Mouse (Mus musculus) thymus, adult 2 months (tissue): ENCODE measurements at regions not wholly inside any gene's neighbourhood (a gene's known extent, or its start where the extent isn't known, plus 50 kb on each side); places are given as distances from the start of the nearest gene placed in this dataset.

Source experiments
- DNase-seq: peaks from one replicate; pipeline ENCODE4 v3.0.0; 2021
- H3K27ac ChIP-seq: fragments of 200-500 bp; 2 replicates; pipeline ENCODE4 v1.5.1; 2012; ENCODE audit warnings: low read length, control low read depth; ENCODE audit not compliant: control insufficient read depth, insufficient read depth
- H3K27me3 ChIP-seq: fragments of 200-500 bp; 2 replicates; pipeline ENCODE4 v1.6.1; 2012; ENCODE audit warnings: mild to moderate bottlenecking, low read length, moderate library complexity, mixed read lengths; ENCODE audit not compliant: control insufficient read depth, insufficient read depth
- H3K36me3 ChIP-seq: fragments of 200-500 bp; 2 replicates; pipeline ENCODE4 v1.6.1; 2012; ENCODE audit warnings: mild to moderate bottlenecking, low read length, moderate library complexity; ENCODE audit not compliant: control insufficient read depth, insufficient read depth
- H3K4me1 ChIP-seq: fragments of 200-500 bp; replicated peaks from 2 replicates; pipeline ENCODE4 v1.6.1; 2012; ENCODE audit warnings: low read length; ENCODE audit not compliant: control insufficient read depth, insufficient read depth
- H3K4me3 ChIP-seq: fragments of 200-500 bp; 2 replicates; pipeline ENCODE4 v1.5.1; 2012; ENCODE audit warnings: mild to moderate bottlenecking, low read length, control low read depth, moderate library complexity; ENCODE audit not compliant: control insufficient read depth, insufficient read depth
- CTCF ChIP-seq: fragments of 200-500 bp; IDR thresholded peaks from 2 replicates; pipeline ENCODE4 v1.5.1; 2012; ENCODE audit warnings: mild to moderate bottlenecking, control low read depth, low read length, moderate library complexity, borderline replicate concordance; ENCODE audit not compliant: control insufficient read depth, poor library complexity, insufficient read depth; ENCODE audit errors: extremely low read depth
- POLR2A ChIP-seq: fragments of 200-500 bp; IDR thresholded peaks from 2 replicates; pipeline ENCODE4 v1.6.1; 2012; ENCODE audit warnings: mild to moderate bottlenecking, low read length, control low read depth, moderate library complexity; ENCODE audit not compliant: control insufficient read depth, poor library complexity, insufficient read depth; ENCODE audit errors: extremely low read depth
- WGBS: fragments of 180-500 bp; shearing (Covaris S2); methylation state at CpG from one replicate; pipeline ENCODE4 v1.1.7; 2018; 5-methylcytosine and 5-hydroxymethylcytosine counted together

DNA sequence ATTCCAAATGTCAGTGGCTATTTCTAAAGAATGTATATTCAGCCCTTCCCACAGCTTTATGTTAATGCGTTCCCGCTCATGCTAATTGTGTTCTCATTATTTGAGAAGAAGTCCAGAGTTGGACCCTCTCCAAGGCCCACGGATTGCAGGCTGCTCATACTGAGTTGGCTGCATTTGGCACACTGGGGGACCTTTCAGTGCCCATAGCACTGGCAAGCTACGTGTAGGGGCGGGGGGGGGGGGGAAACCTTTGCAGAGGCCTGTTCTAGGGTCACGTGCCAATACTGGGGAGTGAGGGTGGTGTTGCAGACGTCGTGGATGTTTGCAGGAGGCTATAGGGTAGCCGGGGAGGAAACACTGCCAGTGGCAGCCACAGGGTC is 225.5 kb upstream of the Atp5g3 start:
- Histone ChIP-seq H3K4me3 (no peak overlapping the region), H3K36me3 (no peaks in the 10 kb centered on the region), H3K4me1 (no peaks in the 10 kb centered on the region), H3K27ac (no peak overlapping the region), H3K27me3 (no peaks in the 10 kb centered on the region)
- DNase-seq = no peak
- TF ChIP-seq CTCF (no peak), POLR2A (no peak)
- 60% methylated on average over 9 of the region's 9 CpGs for WGBS

DNA sequence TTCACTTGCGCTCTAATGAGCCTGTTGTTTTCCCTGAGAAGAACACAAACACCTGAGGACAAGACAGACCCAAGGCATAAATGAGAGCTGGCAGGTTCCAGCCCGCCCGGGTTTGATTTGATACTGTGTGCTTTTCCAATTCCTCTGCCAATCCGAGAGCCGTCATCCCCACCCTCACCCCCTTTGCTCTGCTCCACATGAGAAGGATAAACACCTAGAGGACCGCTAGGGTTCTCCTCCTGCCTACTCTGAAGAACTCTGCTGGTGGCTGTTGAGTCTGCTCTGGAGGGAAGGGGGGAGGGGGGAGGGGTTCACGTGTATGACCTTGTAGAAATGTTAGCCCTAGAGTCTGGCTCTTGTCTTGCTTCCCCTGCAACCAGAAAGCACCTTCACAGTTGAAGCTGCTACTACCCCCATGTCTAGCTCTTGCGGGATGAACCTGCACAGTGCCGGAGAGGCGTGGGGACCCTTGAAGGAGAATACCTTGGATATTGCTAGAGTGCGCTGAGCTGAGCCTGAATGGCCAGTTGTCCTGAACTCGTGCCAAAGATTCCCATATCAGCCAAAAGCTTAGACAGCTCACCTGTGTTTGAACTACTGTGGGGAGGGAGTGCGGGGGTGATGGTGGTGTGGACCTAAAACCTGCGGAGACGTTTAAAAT is 225.0 kb upstream of the Atp5g3 start:
- Histone ChIP-seq H3K4me1 (no peaks in the 10 kb centered on the region), H3K36me3 (no peaks in the 10 kb centered on the region), H3K27me3 (no peaks in the 10 kb centered on the region), H3K4me3 (no peak overlapping the region), H3K27ac (no peak overlapping the region)
- no peak for DNase-seq
- TF ChIP-seq CTCF = no peak
- no peak for TF ChIP-seq POLR2A
- 63% methylated on average over 15 of the region's 15 CpGs for WGBS

DNA sequence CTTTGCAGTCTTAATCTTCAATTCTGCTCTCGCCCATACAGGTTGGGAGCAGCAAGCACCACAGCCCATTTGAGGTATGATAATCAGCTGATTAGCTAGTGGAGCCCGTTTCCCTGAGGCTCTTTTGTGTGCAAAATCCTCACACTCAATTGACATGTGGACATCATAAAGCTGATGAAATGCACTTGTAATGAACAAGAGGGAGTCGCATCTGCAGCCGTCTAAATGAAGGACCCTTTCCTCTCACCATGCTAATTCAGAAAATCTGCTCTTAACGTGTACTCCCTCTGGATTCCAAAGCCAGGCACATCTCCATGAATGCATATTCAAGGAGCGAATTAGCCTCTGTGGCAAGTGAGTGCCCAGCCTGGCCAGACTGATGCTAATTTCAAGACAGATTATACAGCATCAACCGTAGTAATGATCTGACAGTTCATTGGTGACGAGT is 219.0 kb upstream of the Atp5g3 start:
- no peaks in the 10 kb centered on the region for H3K4me1 ChIP-seq
- WGBS = 48% methylated on average over 8 of the region's 8 CpGs
- DNase-seq = no peak
- H3K4me3 ChIP-seq = no peak overlapping the region
- no peaks in the 10 kb centered on the region for H3K27me3 ChIP-seq
- TF ChIP-seq CTCF (no peak), POLR2A (no peak)
- no peaks in the 10 kb centered on the region for H3K36me3 ChIP-seq
- H3K27ac ChIP-seq = no peak overlapping the region

DNA sequence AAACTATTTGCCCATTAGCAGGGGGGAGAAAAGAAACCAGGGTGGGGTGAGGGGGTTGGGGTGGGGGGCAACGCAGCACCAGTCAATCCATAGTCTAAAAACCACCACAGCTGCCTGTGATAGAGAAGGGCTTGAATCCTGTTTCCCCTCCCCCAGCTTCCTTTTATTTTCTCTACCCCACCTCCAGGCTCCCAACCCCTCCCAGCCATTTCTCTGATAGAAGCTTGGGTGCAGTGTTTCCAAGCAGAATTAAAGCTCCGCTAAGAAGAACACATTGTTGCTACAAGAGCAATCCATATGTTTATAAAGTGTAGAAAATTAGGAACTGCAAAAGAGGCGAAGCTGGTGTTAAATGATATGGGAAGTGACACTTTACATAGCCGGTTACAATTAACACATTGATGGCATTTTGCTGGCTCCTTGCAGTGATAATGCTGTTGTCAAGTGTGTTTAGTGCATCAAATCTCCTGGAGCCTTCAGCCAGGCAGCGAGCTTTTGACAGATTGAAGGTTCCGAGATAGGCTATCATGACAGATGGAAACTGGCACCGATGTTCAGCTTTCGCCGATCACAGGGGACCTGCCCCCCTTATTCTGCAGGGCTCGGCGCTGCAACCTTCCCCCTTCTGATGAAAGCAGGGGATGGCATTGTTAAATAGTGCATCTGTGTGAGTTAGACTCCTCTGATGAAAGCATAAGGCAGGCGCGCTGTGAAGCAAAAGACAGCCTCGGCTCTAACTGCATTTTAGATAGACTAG is 217.8 kb upstream of the Atp5g3 start:
- no peak for TF ChIP-seq CTCF
- TF ChIP-seq POLR2A = no peak
- WGBS = 6% methylated on average over 14 of the region's 14 CpGs
- no peaks in the 10 kb centered on the region for H3K4me1 ChIP-seq
- H3K36me3 ChIP-seq = no peaks in the 10 kb centered on the region
- no peaks in the 10 kb centered on the region for H3K27me3 ChIP-seq
- DNase-seq = no peak
- no peak overlapping the region for H3K4me3 ChIP-seq
- no peak overlapping the region for H3K27ac ChIP-seq

DNA sequence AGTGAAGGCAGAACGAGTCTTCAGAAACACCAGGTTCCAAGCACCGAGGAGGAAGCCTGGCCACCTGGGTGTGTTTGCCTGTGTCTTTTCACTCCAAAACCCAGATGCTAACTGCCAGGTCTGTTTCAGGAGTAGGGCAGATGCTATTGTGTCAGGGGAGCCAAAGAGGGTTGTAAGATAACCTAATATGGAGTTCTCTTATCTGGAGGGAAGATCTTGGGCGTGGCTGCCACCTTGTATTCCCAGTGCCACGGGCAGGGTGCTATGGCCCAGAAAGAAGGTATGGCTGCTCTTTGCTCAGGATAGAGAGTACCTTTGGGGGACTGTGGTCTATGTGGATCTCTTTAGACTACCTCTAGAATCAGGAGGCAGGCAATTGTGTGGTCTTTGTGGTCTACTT is 216.0 kb upstream of the Atp5g3 start:
- H3K27ac ChIP-seq = no peak overlapping the region
- no peaks in the 10 kb centered on the region for H3K27me3 ChIP-seq
- WGBS = 93% methylated on average over 4 of the region's 4 CpGs
- H3K4me3 ChIP-seq = no peak overlapping the region
- no peaks in the 10 kb centered on the region for H3K4me1 ChIP-seq
- no peaks in the 10 kb centered on the region for H3K36me3 ChIP-seq
- TF ChIP-seq CTCF (no peak), POLR2A (no peak)
- no peak for DNase-seq

DNA sequence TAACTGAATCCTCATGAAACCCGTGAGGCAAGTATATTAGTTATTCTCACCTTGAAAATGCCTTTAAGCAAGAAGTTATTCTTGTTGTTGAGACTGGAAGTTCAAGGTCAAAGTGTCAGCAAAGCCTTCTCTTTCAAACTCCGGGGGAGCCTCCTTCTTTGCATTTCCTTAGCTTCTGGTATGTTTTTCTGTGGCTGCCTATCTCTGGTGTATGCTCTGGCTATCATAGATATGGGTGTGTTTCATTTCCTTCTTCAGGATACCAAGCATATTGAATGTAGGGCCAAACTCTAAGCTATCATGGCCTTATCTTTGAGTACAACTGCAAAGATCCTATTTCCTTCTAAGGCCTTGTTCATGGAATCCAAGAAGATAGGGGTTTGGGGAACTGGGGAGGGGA is 213.1 kb upstream of the Atp5g3 start:
- no peak overlapping the region for H3K27ac ChIP-seq
- no peak overlapping the region for H3K4me3 ChIP-seq
- no peaks in the 10 kb centered on the region for H3K27me3 ChIP-seq
- TF ChIP-seq CTCF (no peak), POLR2A (no peak)
- DNase-seq = no peak
- H3K4me1 ChIP-seq = no peaks in the 10 kb centered on the region
- H3K36me3 ChIP-seq = no peaks in the 10 kb centered on the region
- 78% methylated on average over 2 of the region's 2 CpGs for WGBS
